Mouse (Mus musculus) stomach, embryonic 16.5 days (tissue): Measurements from ENCODE around the gene Slc35e4. TPM values are rescaled to one million over a fixed set of nuclear protein-coding genes. Genes with fewer than 3 reads are reported as not detected.

ENCODE experiments used
- ATAC-seq: fragments of 200-750 bp; cut with Nextera tagmentation; 2 replicates; pipeline ENCODE4 v1.8.0; 2017; ENCODE audit warnings: moderate number of reproducible peaks, moderate TSS enrichment; ENCODE audit not compliant: insufficient read depth, low FRiP score
- H3K27ac ChIP-seq: fragments of 300-500 bp; sonication (generic); 2 replicates; pipeline ENCODE4 v1.5.1; 2014; ENCODE audit warnings: low read length
- H3K27me3 ChIP-seq: fragments of 300-500 bp; sonication (generic); 2 replicates; pipeline ENCODE4 v1.6.1; 2014; ENCODE audit warnings: low read length, control low read depth, mixed read lengths; ENCODE audit not compliant: control insufficient read depth, insufficient read depth
- H3K36me3 ChIP-seq: fragments of 300-500 bp; sonication (generic); 2 replicates; pipeline ENCODE4 v1.6.1; 2014; ENCODE audit warnings: low read length; ENCODE audit not compliant: control insufficient read depth, insufficient read depth
- H3K4me1 ChIP-seq: fragments of 300-500 bp; sonication (generic); 2 replicates; pipeline ENCODE4 v1.6.1; 2014; ENCODE audit warnings: low read length, control low read depth, mixed read lengths; ENCODE audit not compliant: control insufficient read depth, insufficient read depth
- H3K4me2 ChIP-seq: fragments of 300-500 bp; sonication (generic); 2 replicates; pipeline ENCODE4 v1.6.1; 2014; ENCODE audit warnings: low read depth, low read length, mixed read lengths
- H3K4me3 ChIP-seq: fragments of 300-500 bp; sonication (generic); replicated peaks from 2 replicates; pipeline ENCODE4 v1.5.1; 2014; ENCODE audit warnings: mild to moderate bottlenecking, low read length
- H3K9ac ChIP-seq: fragments of 300-500 bp; sonication (generic); 2 replicates; pipeline ENCODE4 v1.6.1; 2014; ENCODE audit warnings: low read length
- H3K9me3 ChIP-seq: fragments of 300-500 bp; sonication (generic); replicated peaks from 2 replicates; pipeline ENCODE4 v1.6.1; 2016; ENCODE audit warnings: low read length, control low read depth; ENCODE audit not compliant: control insufficient read depth
- WGBS: fragments of 180-500 bp; shearing (Covaris S2); extraction: QIAGEN DNeasy Blood & Tissue Kit; methylation state at CpG from one replicate; pipeline ENCODE4 v1.1.7; 2014; 5-methylcytosine and 5-hydroxymethylcytosine counted together
- polyA plus RNA-seq: library from polyadenylated mRNA; unstranded; fragments of >200 nt; fragmentation: Nextera tagmentation; extraction: Ambion mirVana; gene quantifications from 2 replicates; pipeline ENCODE4 v1.2.1, GENCODE M21; 2015

Gene Slc35e4
- polyA plus RNA-seq, 1 experiment from 2014 or later = 6.4 TPM

DNA sequence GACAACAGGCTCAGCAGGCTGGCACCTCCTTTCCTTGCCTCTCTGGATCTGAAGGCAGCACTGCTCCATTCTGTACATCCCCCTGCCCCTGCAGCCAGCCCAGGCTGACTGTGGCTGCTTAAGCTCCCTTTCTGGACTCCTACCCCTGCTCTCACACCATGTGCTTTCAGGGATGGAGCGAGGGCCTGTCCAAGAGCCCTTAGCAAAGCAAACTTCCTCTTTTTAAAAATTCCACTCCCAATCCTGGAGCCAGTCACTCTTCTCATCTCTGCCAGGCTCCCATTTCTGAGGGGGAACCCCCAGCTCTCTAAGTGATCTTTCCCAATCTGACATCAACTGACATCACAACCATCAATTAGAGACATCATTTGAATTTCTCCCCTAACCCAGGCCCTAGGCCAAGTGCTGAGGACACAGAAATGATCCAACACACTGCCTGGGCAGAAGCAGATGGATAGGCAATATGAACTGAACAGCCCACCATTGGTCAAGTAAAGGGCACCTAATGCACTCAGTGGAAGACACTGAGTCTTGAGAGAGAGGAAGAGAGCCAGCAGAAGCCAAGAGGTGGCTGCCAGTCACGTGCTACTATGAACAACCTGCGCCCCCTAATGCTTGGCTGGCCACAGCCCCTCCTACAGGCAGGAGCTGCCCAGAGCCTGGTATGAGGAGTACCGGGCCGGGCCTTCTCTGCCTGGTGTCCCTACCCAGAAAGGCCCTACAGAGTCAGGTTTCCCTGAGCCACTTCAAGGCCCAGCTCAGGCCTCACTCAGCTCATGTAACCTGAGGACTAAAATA, 3.8 kb downstream of the Slc35e4 start:
- Histone ChIP-seq H3K27ac (no peak overlapping the region), H3K9me3 (no peaks in the 10 kb centered on the region), H3K4me2 (peak overlapping the region; percentile 22), H3K36me3 (no peaks in the 10 kb centered on the region), H3K9ac (peak overlapping the region; percentile 11; the same call in 1 of the 2 replicates), H3K4me1 (peaks cover 20% of the 10 kb centered on the region), H3K4me3 (0 out of 2 replicates have a peak overlapping the region, but pooled peaks have one; percentile 3), H3K27me3 (no peaks in the 10 kb centered on the region)
- 60% methylated on average over 5 of the region's 5 CpGs for WGBS
- ATAC-seq = no peak

DNA sequence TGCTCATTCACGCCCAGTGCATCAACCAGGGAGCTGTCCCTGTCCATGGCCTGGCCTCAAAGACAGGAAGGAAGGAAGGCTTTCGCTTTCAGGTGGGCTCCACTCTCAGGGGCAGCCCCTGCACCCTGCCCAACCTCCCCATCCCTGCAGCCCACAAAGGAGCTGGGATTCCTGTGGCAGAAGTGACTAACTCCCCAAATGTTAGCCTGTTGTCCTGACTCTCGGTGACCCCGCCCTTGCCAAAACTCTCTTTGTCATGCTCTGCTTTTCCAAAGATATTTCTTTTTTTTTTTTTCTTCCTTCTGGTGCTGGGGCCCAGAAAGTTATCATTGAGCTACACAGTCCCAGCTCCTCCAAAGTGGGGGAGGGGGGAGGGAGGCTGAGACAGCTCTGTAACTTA, 5.2 kb downstream of the Slc35e4 start:
- no peak for ATAC-seq
- Histone ChIP-seq H3K4me2 (no peak overlapping the region), H3K4me1 (peaks cover 20% of the 10 kb centered on the region), H3K36me3 (no peaks in the 10 kb centered on the region), H3K27me3 (no peaks in the 10 kb centered on the region), H3K27ac (no peak overlapping the region), H3K9me3 (no peaks in the 10 kb centered on the region), H3K9ac (no peak overlapping the region), H3K4me3 (no peak overlapping the region)
- 83% methylated on average over 4 of the region's 4 CpGs for WGBS

DNA sequence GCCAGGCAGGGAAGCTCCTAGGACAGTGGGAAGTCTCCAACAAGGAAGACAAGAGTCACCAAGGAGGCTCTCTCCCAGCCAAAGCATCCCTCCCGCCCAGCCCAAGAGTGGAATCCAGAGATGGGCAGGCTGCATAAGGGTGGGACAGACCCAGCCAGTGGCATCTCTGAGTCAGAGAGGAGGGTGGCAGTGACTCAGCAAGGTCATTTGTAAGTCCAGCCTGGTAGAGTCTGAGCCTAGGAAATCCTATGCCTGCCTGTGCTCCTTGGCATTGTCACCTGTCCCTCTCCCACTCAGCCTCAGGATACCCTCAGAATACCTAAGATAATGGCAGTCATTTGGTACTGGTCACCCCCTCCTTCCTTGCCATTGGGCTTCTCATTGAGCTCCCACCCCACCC, 9.0 kb downstream of the Slc35e4 start:
- Histone ChIP-seq H3K4me3 (no peak overlapping the region), H3K9me3 (no peaks in the 10 kb centered on the region), H3K27ac (peak overlapping the region; percentile 48; the same call in 1 of the 2 replicates), H3K36me3 (no peaks in the 10 kb centered on the region), H3K4me1 (0 out of 2 replicates have a peak, but pooled peaks cover under 1% of the 10 kb centered on the region), H3K9ac (no peak overlapping the region), H3K4me2 (no peak overlapping the region), H3K27me3 (no peaks in the 10 kb centered on the region)
- 82% methylated on average over 1 of the region's 1 CpGs for WGBS
- no peak for ATAC-seq

DNA sequence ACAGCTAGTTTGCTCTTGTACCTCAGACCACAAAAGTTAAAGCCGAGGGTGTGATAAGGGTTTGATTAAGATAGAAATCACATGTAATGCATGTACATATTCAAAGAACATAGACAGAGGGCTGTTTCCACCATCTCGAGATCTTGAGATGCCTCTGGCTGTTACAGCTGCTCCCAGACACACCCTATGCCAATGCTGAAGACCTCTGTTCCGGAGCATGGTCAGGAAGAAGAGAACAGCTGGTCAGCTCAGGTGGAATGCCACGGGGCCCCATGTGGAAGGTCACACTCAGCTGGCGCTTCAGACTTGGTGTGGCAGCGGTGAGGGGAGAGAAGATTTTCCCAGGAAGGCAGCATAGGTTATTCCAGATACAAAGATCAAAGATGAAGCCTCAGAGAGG, 9.8 kb downstream of the Slc35e4 start:
- no peaks in the 10 kb centered on the region for H3K4me1 ChIP-seq
- H3K36me3 ChIP-seq = no peaks in the 10 kb centered on the region
- WGBS = 77% methylated on average over 6 of the region's 6 CpGs
- H3K4me3 ChIP-seq = no peak overlapping the region
- ATAC-seq = no peak
- no peaks in the 10 kb centered on the region for H3K9me3 ChIP-seq
- H3K27me3 ChIP-seq = no peaks in the 10 kb centered on the region
- peak overlapping the region; percentile 48; the same call in 1 of the 2 replicates for H3K27ac ChIP-seq
- no peak overlapping the region for H3K9ac ChIP-seq
- no peak overlapping the region for H3K4me2 ChIP-seq

DNA sequence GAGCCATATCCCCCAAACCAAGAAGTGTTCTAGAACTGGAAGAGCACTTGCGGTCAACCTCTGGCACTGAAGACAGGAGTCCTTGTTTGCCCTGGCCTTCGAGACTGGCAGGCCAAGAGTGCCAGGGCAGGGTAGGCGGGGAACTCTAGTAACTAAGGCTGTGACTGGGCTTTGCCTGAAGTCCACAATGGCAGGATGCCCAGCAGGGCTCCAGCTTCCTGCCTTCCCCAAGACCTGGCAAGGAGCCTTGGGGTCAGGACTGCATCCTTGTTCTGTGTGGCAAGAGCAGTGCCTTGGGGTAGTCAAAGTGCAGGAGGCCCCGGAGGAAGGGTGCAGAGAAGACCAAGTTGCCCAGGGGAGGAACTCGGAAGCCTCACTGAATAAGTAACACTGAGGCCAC, 11.4 kb downstream of the Slc35e4 start:
- no peak overlapping the region for H3K4me2 ChIP-seq
- no peaks in the 10 kb centered on the region for H3K9me3 ChIP-seq
- H3K4me1 ChIP-seq = no peaks in the 10 kb centered on the region
- 84% methylated on average over 5 of the region's 5 CpGs for WGBS
- H3K4me3 ChIP-seq = no peak overlapping the region
- no peaks in the 10 kb centered on the region for H3K36me3 ChIP-seq
- ATAC-seq = no peak
- no peak overlapping the region for H3K27ac ChIP-seq
- no peaks in the 10 kb centered on the region for H3K27me3 ChIP-seq
- H3K9ac ChIP-seq = no peak overlapping the region

DNA sequence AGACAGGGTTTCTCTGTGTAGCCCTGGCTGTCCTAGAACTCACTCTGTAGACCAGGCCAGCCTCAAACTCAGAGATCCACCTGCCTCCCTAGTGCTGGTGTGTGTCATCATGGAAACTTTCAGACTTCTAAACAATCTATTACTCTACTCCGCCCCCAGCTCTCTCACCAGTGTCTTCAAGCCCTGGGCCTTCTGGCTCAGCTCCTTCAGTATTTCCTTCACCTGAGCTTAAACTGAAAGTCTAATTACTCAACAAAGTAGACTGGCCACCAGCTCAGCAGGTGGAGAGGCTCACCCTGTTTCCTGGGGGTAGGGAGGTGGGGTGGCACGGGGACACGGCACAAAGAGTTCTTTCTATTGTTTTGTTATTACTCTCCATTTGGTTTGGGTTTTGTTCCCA, 11.9 kb downstream of the Slc35e4 start:
- no peak overlapping the region for H3K9ac ChIP-seq
- no peaks in the 10 kb centered on the region for H3K36me3 ChIP-seq
- no peaks in the 10 kb centered on the region for H3K4me1 ChIP-seq
- H3K9me3 ChIP-seq = no peaks in the 10 kb centered on the region
- 79% methylated on average over 3 of the region's 3 CpGs for WGBS
- H3K4me2 ChIP-seq = no peak overlapping the region
- no peak overlapping the region for H3K27ac ChIP-seq
- ATAC-seq = no peak
- H3K27me3 ChIP-seq = no peaks in the 10 kb centered on the region
- no peak overlapping the region for H3K4me3 ChIP-seq

DNA sequence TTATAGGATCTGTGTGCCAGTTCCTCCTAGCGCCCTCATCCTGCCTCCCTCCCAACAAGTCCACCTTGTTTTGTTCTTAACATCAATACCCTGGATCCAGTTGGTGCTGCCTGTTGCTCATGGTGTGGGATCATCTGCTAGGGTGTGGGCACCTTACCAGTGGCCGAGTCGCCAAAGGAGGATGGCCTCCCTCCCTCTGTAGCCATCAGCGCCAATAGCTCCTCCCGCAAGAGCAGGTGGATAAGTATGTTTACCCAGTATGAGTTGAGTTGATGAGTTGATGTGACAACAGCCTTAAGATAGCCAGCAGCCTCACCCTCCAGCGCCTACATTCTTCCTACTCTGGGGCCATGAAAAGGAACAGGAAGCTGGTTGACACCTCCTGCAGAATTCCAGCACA, 14.2 kb downstream of the Slc35e4 start:
- Histone ChIP-seq H3K27ac (no peak overlapping the region), H3K36me3 (no peaks in the 10 kb centered on the region), H3K4me1 (no peaks in the 10 kb centered on the region), H3K4me2 (no peak overlapping the region), H3K27me3 (no peaks in the 10 kb centered on the region), H3K9me3 (no peaks in the 10 kb centered on the region), H3K9ac (no peak overlapping the region), H3K4me3 (no peak overlapping the region)
- ATAC-seq = no peak
- 69% methylated on average over 6 of the region's 6 CpGs for WGBS

DNA sequence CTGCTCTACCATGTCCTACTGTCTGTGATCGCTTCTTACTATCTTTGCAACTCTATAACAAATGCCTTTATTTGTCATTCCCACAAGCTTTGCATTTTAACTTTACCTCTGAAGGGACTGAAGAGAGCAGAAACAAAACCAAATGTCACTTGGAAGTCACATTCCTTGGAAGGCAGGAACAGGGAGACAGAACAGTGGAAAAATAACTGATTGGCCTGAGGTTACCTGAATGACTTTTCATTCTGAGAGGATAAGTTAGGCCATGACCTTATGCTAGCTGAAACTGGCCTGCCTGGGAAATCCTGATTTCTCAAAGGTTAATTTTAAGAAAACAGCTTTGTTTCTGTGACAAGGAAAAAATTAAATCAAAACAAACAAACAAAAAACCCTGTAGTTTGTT, 18.5 kb downstream of the Slc35e4 start:
- Histone ChIP-seq H3K9ac (no peak overlapping the region), H3K4me1 (no peaks in the 10 kb centered on the region), H3K27ac (no peak overlapping the region), H3K27me3 (no peaks in the 10 kb centered on the region), H3K4me3 (no peak overlapping the region), H3K9me3 (no peaks in the 10 kb centered on the region), H3K36me3 (no peaks in the 10 kb centered on the region), H3K4me2 (no peak overlapping the region)
- ATAC-seq = no peak
- whole genome bisulfite sequencing = 100% methylated on average over 1 of the region's 1 CpGs

DNA sequence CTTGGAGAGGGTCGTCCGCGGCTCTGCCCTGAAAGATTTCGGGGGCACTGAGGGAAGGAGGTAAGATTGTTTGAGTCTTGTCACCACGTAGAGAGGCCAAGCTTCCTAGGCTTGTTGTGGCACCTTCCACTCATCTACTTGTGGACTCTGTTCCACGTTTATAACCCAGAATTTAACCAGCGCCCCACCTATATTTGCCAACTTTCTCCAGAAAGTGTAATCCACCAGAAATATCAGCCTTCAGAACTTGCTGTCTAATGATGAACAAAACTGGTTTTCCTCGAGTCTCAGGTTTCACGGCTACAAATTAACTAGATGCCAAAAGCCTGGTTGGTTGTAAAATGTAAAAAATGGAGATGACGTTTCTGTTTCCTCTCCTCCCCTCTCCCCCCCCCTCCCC, 19.0 kb downstream of the Slc35e4 start:
- no peaks in the 10 kb centered on the region for H3K27me3 ChIP-seq
- ATAC-seq = peak; percentile 26; the same call in 1 of the 2 replicates
- no peaks in the 10 kb centered on the region for H3K4me1 ChIP-seq
- no peaks in the 10 kb centered on the region for H3K36me3 ChIP-seq
- H3K27ac ChIP-seq = peak overlapping the region; percentile 90
- peak overlapping the region; percentile 75 for H3K9ac ChIP-seq
- 2% methylated on average over 10 of the region's 10 CpGs for WGBS
- no peaks in the 10 kb centered on the region for H3K9me3 ChIP-seq
- peak overlapping the region; percentile 56 for H3K4me3 ChIP-seq
- peak overlapping the region; percentile 89 for H3K4me2 ChIP-seq
